Mouse (Mus musculus): ENCODE data around the gene Ache. TPM values are rescaled to one million over a fixed set of nuclear protein-coding genes. Genes with fewer than 3 reads are reported as not detected.

Gene Ache
- polyA plus RNA-seq, 1 experiment, result 57.9 TPM

GRCm38 (mm10) chr5:137286655-137287031 lies 676 bp upstream of the Ache start:
- H3K27ac ChIP-seq (ENCODE audit: insufficient read depth, low read length), result no peak overlapping the region
- TF ChIP-seq POLR2A (IDR thresholded peaks at IDR 0.05; ENCODE audit: extremely low read depth, insufficient read depth, low read length) (no peak), CTCF (IDR thresholded peaks at IDR 0.05; ENCODE audit: extremely low read depth, insufficient read depth, low read length) (peak; percentile 81)

GRCm38 (mm10) chr5:137287953-137288743 lies 829 bp downstream of the Ache start:
- TF ChIP-seq POLR2A (IDR thresholded peaks at IDR 0.05; ENCODE audit: extremely low read depth, insufficient read depth, low read length) (no peak; the same call in 1 of the 2 replicates), CTCF (IDR thresholded peaks at IDR 0.05; ENCODE audit: extremely low read depth, insufficient read depth, low read length) (no peak)
- Histone ChIP-seq H3K4me1 (ENCODE audit: control insufficient read depth, insufficient read depth, low read length) (no peaks in the 10 kb centered on the region), H3K27ac (ENCODE audit: insufficient read depth, low read length) (peak overlapping the region; percentile 83), H3K4me3 (ENCODE audit: insufficient read depth, low read length) (peak overlapping the region; percentile 44)

More at GRCm38 (mm10) chr5:137286655-137287031, 676 bp upstream of the Ache start:
- peak overlapping the region; percentile 44; the same call in 1 of the 2 replicates for H3K4me3 ChIP-seq (ENCODE audit: insufficient read depth, low read length)
- H3K4me1 ChIP-seq (ENCODE audit: control insufficient read depth, insufficient read depth, low read length), result no peaks in the 10 kb centered on the region

GRCm38 (mm10) chr5:137288999-137289470 lies 1.7 kb downstream of the Ache start:
- 0 out of 2 replicates have a peak overlapping the region, but pooled peaks have one; percentile 32 for H3K27ac ChIP-seq (ENCODE audit: insufficient read depth, low read length)
- peak overlapping the region; percentile 44 for H3K4me3 ChIP-seq (ENCODE audit: insufficient read depth, low read length)
- peak; percentile 33; the same call in 1 of the 2 replicates for TF ChIP-seq POLR2A (IDR thresholded peaks at IDR 0.05; ENCODE audit: extremely low read depth, insufficient read depth, low read length)
- TF ChIP-seq CTCF (IDR thresholded peaks at IDR 0.05; ENCODE audit: extremely low read depth, insufficient read depth, low read length), result peak; percentile 40; the same call in 1 of the 2 replicates
- H3K4me1 ChIP-seq (ENCODE audit: control insufficient read depth, insufficient read depth, low read length), result no peaks in the 10 kb centered on the region

DNA sequence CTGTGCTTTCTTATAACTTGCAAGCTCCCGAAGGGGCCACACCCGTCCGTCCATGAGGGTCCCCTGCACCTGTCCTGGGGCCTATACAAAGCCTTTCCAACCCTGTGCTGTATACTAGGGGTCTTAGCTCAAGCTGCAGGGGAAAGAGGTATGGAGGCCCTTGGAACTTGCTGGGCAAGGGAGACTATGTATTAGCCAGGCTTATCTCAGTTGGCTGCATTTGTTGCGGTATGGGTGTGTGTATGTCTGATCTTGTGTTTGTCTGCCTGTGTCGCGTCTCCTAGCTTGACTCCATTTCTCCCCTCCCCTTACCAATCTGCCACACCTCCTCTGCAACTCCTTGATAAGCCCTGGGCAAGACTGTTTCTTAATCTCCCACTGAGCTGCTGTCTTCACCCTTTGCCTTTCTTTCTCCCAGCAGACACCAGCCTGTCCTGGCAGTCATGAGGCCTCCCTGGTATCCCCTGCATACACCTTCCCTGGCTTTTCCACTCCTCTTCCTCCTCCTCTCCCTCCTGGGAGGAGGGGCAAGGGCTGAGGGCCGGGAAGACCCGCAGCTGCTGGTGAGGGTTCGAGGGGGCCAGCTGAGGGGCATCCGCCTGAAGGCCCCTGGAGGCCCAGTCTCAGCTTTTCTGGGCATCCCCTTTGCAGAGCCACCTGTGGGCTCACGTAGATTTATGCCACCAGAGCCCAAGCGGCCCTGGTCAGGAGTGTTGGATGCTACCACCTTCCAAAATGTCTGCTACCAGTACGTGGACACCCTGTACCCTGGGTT lies 2.5 kb downstream of the Ache start:
- H3K27ac ChIP-seq (ENCODE audit: insufficient read depth, low read length), result no peak overlapping the region
- H3K4me1 ChIP-seq (ENCODE audit: control insufficient read depth, insufficient read depth, low read length), result no peaks in the 10 kb centered on the region

GRCm38 (mm10) chr5:137290677-137291076 lies 3.4 kb downstream of the Ache start:
- no peaks in the 10 kb centered on the region for H3K4me1 ChIP-seq (ENCODE audit: control insufficient read depth, insufficient read depth, low read length)
- TF ChIP-seq POLR2A (IDR thresholded peaks at IDR 0.05; ENCODE audit: extremely low read depth, insufficient read depth, low read length) (no peak), CTCF (IDR thresholded peaks at IDR 0.05; ENCODE audit: extremely low read depth, insufficient read depth, low read length) (0 out of 2 replicates have a peak, but pooled peaks have one; percentile 7)
- H3K27ac ChIP-seq (ENCODE audit: insufficient read depth, low read length), result no peak overlapping the region
- no peak overlapping the region for H3K4me3 ChIP-seq (ENCODE audit: insufficient read depth, low read length)

More for the DNA sequence above, 2.5 kb downstream of the Ache start:
- peak overlapping the region; percentile 44 for H3K4me3 ChIP-seq (ENCODE audit: insufficient read depth, low read length)
- TF ChIP-seq POLR2A (IDR thresholded peaks at IDR 0.05; ENCODE audit: extremely low read depth, insufficient read depth, low read length), result no peak
- TF ChIP-seq CTCF (IDR thresholded peaks at IDR 0.05; ENCODE audit: extremely low read depth, insufficient read depth, low read length), result no peak

DNA sequence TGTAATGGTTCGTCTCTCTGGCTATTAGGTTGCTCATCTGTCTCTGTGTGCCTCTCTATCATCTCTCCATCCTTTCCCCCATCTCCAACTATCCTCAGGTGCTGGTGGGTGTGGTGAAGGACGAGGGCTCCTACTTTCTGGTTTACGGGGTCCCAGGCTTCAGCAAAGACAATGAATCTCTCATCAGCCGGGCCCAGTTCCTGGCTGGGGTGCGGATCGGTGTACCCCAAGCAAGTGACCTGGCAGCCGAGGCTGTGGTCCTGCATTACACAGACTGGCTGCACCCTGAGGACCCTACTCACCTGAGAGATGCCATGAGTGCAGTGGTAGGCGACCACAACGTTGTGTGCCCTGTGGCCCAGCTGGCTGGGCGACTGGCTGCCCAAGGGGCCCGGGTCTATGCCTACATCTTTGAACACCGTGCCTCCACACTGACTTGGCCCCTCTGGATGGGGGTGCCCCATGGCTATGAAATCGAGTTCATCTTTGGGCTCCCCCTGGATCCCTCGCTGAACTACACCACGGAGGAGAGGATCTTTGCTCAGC lies 4.1 kb downstream of the Ache start:
- no peaks in the 10 kb centered on the region for H3K4me1 ChIP-seq (ENCODE audit: control insufficient read depth, insufficient read depth, low read length)

GRCm38 (mm10) chr5:137293282-137293681 lies 6.0 kb downstream of the Ache start:
- Histone ChIP-seq H3K27ac (ENCODE audit: insufficient read depth, low read length) (peak overlapping the region; percentile 78), H3K4me1 (ENCODE audit: control insufficient read depth, insufficient read depth, low read length) (no peaks in the 10 kb centered on the region), H3K4me3 (ENCODE audit: insufficient read depth, low read length) (peak overlapping the region; percentile 54)
- peak; percentile 64 for TF ChIP-seq POLR2A (IDR thresholded peaks at IDR 0.05; ENCODE audit: extremely low read depth, insufficient read depth, low read length)
- TF ChIP-seq CTCF (IDR thresholded peaks at IDR 0.05; ENCODE audit: extremely low read depth, insufficient read depth, low read length), result no peak

More for the DNA sequence above, 4.1 kb downstream of the Ache start:
- Histone ChIP-seq H3K4me3 (ENCODE audit: insufficient read depth, low read length) (no peak overlapping the region), H3K27ac (ENCODE audit: insufficient read depth, low read length) (no peak overlapping the region)
- TF ChIP-seq POLR2A (IDR thresholded peaks at IDR 0.05; ENCODE audit: extremely low read depth, insufficient read depth, low read length) (no peak), CTCF (IDR thresholded peaks at IDR 0.05; ENCODE audit: extremely low read depth, insufficient read depth, low read length) (no peak)

- H3K4me3 ChIP-seq (ENCODE audit: insufficient read depth, low read length), result peak within 1 kb of the TSS; percentile 54
- TF ChIP-seq CTCF (IDR thresholded peaks at IDR 0.05; ENCODE audit: extremely low read depth, insufficient read depth, low read length) (no peak), POLR2A (IDR thresholded peaks at IDR 0.05; ENCODE audit: extremely low read depth, insufficient read depth, low read length) (peak; percentile 87; the same call in 1 of the 2 replicates)
- H3K4me1 ChIP-seq (ENCODE audit: control insufficient read depth, insufficient read depth, low read length), result no peaks in the 10 kb centered on the region
- H3K27ac ChIP-seq (ENCODE audit: insufficient read depth, low read length), result peak within 1 kb of the TSS; percentile 53
These were observed 6.8 kb downstream of the Ache start, which contains the start of gene Ufsp1 for GRCm38 (mm10) chr5:137293839-137294743. Gene Ufsp1, plus strand, starts transcription at chr5:137294629.

All from cortical plate, adult 2 months (tissue).